Mouse (Mus musculus): ENCODE data around the gene Sh2d6.

Gene Sh2d6

GRCm38 (mm10) chr6:72521607-72522006 lies at the start of gene Sh2d6:
TSS of gene Sh2d6 (minus strand) at chr6:72521707.
- CTCF ChIA-PET = no interaction called here

GRCm38 (mm10) chr6:72570644-72571397 lies 49.3 kb upstream of the Sh2d6 start:
- CTCF ChIA-PET = no interaction called here

DNA sequence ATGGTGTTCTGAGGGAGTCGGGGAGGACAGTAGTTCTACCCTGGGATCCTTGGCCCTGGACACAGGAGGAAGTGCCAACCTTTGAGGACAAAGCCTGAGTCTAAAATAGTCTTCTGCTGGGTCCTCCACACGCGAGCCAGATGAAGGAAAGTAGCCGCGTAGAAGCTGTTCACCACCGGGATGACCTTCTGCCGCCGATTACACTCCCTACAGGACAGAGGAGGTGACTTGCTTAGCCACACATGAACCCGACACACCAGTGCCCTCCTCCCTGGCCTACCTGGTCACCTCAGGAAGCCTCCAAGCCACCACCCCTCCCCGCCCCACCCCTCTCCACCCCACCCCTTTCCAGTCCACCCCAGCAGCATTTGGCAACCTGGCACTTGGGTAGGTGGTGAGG lies 47.2 kb upstream of the Sh2d6 start:
- CTCF ChIA-PET = no interaction called here

DNA sequence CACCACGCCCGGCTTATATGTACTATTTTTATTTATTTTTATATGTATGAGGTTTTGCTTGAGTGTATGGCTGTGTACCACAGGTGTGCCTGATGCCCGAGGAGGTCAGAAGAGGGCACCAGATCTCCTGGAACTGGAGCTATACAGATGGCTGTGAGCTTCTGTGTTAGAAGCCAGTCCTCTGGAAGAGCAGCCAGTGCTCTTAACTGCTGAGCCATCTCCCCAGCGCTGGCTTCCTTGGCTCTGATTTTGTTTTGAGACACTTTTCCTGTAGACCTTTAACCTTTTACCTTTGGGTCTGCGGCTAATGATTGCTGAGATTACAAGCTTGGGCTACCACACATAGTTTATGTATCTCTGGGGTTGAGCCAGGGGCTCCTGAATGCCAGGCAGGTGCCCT lies 46.0 kb upstream of the Sh2d6 start:
- CTCF ChIA-PET = interaction anchor here (0.9 to 1.3 kb wide), 2 partner anchors 33 to 140 kb away, joined by 5 to 8 read pairs; no protein-coding TSS in a partner anchor

- CTCF ChIA-PET = interaction anchor here (0.6 to 2.3 kb wide), 3 partner anchors 10 to 113 kb away, joined by 3 to 16 read pairs (median 4); no protein-coding TSS in a partner anchor
Measured at GRCm38 (mm10) chr6:72566044-72566443, 44.5 kb upstream of the Sh2d6 start.

- CTCF ChIA-PET = interaction anchor here (0.6 to 2.3 kb wide), 4 partner anchors 10 to 112 kb away, joined by 3 to 16 read pairs (median 4); no protein-coding TSS in a partner anchor
Measured at GRCm38 (mm10) chr6:72565506-72565905, 44.0 kb upstream of the Sh2d6 start.

DNA sequence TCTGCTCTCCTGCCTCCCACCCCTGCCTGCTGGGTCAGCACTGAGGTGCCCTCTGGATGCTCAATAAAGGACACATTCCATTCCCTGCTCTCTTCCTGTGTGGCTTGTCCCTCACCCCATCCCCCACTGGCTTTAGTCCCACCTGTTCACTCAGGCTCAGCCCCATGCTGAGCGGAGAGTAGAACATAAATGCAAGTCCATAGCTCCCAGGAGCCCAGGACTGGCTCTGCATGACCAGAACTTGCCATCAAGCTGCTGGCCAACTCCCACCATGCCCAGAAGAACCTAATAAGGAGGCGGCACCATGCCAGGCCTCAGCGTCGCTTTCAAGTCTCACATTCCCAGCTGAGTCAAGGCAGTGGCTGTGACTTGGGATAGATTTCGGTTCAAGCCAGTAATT lies 41.4 kb upstream of the Sh2d6 start:
- CTCF ChIA-PET = no interaction called here

- CTCF ChIA-PET = no interaction called here
Measured at GRCm38 (mm10) chr6:72562486-72562885, 41.0 kb upstream of the Sh2d6 start.

DNA sequence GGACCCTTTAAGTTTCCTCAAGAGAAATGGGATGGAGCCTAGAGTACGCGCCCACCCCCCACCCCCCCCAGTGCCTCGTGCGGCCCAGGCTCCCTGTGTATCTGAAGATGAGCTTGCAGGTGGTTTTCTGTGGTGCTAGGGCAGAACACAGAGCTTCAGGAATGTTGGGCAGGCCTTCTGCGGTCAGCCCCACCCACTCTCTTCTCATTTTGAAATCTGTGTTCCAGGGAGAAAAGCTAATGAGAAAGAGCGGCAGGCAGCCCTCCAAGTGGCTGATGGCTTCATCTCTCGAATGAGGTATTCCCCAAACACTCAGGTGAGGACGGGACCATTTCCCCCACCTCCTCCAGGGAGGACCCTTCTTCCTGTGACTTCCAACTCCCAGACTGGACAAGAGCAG lies 39.3 kb upstream of the Sh2d6 start:
- CTCF ChIA-PET = no interaction called here

- CTCF ChIA-PET = interaction anchor here (0.6 kb wide), 1 partner anchor 125 kb away, joined by 6 read pairs; no protein-coding TSS in a partner anchor
Measured at GRCm38 (mm10) chr6:72553079-72553412, 31.5 kb upstream of the Sh2d6 start.

DNA sequence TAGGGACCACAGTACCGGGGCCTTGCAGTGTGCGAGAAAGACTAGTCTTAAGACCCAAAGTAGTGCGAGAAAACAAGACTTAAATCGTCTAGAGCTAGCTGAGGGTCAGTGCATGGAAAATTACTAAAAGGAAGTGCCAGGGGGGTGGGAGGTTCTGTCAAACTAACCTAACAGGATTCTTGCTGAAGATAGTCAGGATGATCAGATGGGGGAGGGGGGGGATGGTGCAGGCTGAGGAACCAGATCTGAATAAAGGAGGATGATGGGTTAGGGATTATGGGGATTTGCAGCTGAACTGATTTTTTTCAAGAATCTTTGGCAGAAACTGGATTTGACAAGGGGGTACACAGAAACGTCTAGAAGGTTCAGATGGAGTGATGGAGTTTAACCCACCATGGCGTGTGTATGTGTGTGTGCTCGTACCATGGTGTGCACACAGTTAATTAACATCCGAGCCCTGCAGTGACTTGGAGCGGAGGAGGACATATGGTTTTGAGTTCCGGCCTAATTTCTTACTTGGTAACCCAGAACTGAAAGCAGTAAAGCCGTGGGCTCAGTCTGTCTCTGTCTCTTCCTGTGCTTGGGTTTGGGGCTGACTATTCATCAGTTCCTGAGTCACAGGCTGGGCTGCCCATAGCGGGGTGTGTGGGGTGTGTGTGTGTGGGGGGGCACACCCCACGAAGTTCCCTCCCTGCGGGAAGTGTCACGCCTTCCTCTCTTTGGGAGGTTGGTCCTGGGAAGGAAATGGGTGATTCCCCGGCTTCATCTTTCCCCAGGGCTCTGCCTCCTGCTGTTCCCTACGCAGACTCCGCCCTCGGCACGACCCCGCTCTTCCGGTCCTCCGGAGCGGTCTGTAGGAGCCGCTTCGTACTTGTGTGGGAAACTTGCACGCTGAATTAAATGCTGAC lies 30.9 kb upstream of the Sh2d6 start:
- CTCF ChIA-PET = interaction anchor here (0.6 kb wide), 2 partner anchors 23 to 125 kb away, joined by 5 to 6 read pairs; no protein-coding TSS in a partner anchor

DNA sequence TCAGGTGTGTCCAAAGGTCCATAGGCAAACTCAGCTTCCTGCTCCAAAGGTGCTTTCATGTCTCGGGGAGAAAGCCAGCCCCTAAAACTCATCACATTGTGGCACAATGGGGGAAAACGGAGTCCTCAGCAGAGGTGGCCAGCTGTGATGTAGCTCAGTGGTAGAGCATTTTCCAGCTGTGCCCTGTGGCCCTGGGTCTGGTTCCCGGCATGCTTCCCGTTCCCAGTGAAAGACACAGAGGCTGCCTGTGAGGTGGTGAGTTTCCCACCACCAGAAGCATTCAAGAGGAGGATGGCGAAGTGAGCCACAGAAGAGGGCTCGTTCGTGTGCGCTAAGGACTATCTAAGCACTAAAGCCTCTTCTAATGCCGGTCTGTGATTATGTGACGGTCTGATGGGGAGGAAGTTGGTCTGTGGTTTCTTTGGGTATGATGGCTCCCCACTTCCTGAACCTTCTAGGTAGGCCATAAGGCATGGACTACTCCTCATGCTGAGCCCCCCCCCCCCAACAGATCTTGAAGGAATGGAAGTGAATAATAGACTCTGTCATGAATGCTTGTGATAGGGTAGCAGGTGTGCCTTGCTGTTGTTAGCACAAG lies 29.1 kb upstream of the Sh2d6 start:
- CTCF ChIA-PET = interaction anchor here (0.7 to 1.2 kb wide), 3 partner anchors 16 to 149 kb away, joined by 3 to 10 read pairs (median 8); no protein-coding TSS in a partner anchor

DNA sequence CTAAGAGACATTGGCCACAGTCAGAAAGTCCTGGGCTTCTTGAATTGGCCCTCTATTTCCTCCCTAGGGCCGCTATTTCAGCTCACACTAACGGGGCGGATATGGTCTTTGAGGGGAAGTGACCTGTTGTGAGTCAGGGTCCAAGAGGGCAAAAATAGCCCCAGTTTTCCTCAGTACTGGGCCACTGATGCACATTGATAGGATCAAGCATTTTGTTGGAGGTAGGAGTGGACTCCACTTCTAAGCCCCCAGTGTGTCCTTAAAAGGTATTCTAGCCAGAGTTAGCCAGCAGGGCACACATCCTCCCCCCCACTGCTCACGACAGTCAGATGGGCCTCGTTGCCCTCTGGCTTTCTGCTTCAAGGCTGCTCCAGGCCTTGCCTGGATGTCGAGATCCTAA lies 28.5 kb upstream of the Sh2d6 start:
- CTCF ChIA-PET = interaction anchor here (1.2 kb wide), 1 partner anchor 15 kb away, joined by 10 read pairs; no protein-coding TSS in a partner anchor

DNA sequence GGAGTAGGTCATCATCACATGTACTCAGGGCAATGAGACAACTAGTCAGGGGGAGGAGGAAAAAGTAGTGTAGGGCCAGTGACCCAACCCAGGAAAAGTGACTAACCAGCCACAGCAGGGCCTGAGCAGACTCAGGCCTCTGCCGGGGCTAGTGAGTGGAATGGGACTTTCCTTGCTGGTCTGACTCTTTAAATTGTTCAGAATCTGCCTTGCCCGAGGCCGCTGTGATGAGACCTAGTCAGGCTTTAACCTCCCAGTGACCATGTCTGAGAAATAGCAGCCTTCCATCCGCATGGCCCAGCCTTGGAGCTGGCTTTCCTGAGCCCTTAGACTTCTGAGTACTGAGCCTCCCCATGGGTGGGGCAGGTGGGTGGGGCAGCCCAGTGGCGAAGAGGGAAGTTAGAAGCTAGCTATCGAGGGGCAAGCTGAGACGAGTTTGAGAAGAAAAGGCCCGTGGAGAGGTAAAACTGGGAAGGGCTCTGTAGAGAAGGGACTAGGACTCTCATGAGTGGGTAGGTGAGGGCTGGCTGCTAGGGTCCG lies 27.6 kb upstream of the Sh2d6 start:
- CTCF ChIA-PET = interaction anchor here (1.2 kb wide), 1 partner anchor 14 kb away, joined by 10 read pairs; no protein-coding TSS in a partner anchor

DNA sequence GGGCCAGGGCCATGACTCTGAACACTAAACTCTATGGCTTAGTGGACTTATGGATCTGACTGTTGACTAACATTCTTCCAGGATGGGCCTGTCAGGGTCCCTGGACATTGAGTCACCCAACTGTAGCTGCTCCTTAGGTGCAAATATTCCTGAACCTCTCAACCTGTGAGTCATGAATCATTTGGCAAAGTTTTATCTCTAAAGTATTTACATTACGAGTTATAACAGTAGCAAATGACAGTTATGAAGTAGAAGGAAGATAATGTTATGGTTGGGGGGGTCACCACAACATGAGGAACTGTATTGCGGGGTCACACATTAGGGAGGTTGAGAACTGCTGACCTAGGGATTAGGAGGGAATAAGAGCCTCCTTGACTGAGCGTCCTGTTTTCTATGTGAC lies 26.4 kb upstream of the Sh2d6 start:
- CTCF ChIA-PET = no interaction called here

- CTCF ChIA-PET = interaction anchor here (0.6 kb wide), 1 partner anchor 16 kb away, joined by 3 read pairs; no protein-coding TSS in a partner anchor
Measured at GRCm38 (mm10) chr6:72547121-72547520, 25.6 kb upstream of the Sh2d6 start.

- CTCF ChIA-PET = interaction anchor here (1.3 kb wide), 1 partner anchor 11 kb away, joined by 8 read pairs; no protein-coding TSS in a partner anchor
Measured at GRCm38 (mm10) chr6:72545377-72545776, 23.9 kb upstream of the Sh2d6 start.

DNA sequence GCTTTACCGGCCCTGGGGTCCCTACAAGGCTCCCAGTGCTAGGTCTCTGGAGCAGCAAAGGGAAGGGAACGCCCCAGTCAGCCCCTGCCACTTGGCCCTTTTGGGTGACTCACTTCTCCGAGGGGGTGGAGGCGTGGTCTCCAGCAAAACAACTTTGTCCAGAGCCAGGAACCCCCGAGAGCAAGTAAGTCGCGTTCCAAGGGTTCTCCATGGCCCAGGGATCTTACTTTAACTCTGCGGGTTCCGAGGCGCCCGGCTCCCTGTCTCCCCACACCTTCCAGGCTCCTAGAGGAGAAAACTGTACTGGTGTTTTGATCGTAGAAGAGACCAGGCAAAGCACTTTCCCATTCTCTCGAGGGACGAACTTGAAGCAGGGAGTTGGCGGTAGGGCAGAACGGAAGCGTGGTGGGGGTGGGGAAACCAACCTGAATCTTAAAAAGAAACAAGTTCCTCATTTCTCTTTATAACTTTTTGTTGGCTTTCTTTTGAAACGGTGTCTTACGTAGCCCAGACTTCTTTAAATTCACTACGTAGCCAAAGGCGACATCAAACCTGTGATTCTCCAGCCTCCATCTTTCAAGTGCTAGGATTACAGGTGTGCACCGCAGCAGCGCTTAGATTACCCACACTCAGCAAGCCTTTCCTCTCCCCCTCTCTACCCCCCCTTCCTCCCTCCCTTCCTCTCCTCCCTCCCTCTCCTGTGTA lies 22.9 kb upstream of the Sh2d6 start, which contains the start of gene Capg:
Gene Capg, plus strand, starts transcription at position 109 of the 705 bp plus-strand sequence.
- CTCF ChIA-PET = interaction anchor here (1.3 kb wide), 1 partner anchor 10 kb away, joined by 8 read pairs; no protein-coding TSS in a partner anchor

- CTCF ChIA-PET = no interaction called here
Measured at GRCm38 (mm10) chr6:72543265-72543850, 21.9 kb upstream of the Sh2d6 start.

GRCm38 (mm10) chr6:72538562-72539031 lies 17.1 kb upstream of the Sh2d6 start:
- CTCF ChIA-PET = no interaction called here
